Mouse (Mus musculus): Measurements from ENCODE around the gene Cpsf6. TPM values are rescaled to one million over a fixed set of nuclear protein-coding genes. Genes with fewer than 3 reads are reported as not detected.
"Not testable (repeated sequence)": the region's sequence is repeated elsewhere in the genome, so short reads cannot be mapped to it uniquely, and the experiment has no call there.

Gene Cpsf6
- polyA plus RNA-seq, 1 experiment from 2014 or later = 61.0 TPM

DNA sequence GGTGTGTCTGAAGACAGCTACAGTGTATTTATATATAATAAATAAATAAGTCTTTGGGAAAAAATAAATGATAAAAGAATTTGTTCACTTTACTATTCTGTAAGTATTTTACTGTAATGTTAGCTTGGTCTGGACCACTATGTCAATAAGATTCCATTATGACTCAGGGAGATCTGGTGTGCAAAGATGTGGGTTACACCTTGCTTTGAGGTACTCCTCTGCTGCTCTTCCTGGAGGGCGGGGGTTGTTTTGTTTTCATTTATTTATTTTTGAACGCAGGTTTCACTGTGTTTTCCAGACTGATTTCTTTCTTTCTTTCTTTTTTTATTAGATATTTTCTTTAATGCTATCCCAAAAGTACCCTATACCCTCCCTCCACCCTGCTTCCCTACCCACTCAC is 12.0 kb upstream of the Cpsf6 start:
- no peaks in the 10 kb centered on the region for H3K9me3 ChIP-seq (ENCODE audit: low read length)
- H3K27ac ChIP-seq (ENCODE audit: low read length) = no peak overlapping the region
- no peaks in the 10 kb centered on the region for H3K36me3 ChIP-seq (ENCODE audit: insufficient read depth, low read length)
- WGBS = 80% methylated on average over 2 of the region's 2 CpGs
- no peak overlapping the region for H3K4me3 ChIP-seq (ENCODE audit: low read depth, low read length)
- no peaks in the 10 kb centered on the region for H3K27me3 ChIP-seq (replicated peaks; ENCODE audit: insufficient read depth, low read length)
- ATAC-seq = no peak
- no peak overlapping the region for H3K4me2 ChIP-seq (replicated peaks; ENCODE audit: low read depth, low read length)
- TF ChIP-seq CTCF (IDR thresholded peaks at IDR 0.05) (no peak), EP300 (IDR thresholded peaks at IDR 0.05) (no peak)
- no peaks in the 10 kb centered on the region for H3K4me1 ChIP-seq (ENCODE audit: insufficient read depth, low read depth, low read length)
- no peak for DNase-seq (ENCODE audit: low spot score)
- H3K9ac ChIP-seq (replicated peaks; ENCODE audit: low read depth) = no peak overlapping the region

DNA sequence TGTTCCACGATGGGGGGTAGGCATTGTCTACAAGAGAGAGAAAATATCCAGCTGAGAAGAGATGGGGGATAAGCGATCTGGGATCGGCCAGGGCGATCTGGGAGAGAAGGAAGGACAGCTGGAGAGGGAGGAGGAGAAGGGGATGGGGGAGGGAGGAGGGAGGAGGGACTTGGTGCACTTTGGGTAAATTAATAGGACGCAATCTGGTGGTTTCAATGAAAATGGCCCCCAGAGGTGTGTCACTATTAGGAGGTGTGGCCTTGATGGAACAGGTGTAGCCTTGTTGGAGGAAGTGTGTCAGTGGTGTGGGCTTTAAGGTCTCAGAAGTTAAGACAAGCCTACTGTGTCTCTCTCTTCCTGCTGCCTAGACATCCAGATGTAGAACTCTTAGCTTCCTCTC is 11.2 kb upstream of the Cpsf6 start:
- Histone ChIP-seq H3K27ac (ENCODE audit: low read length) (no peak overlapping the region), H3K9ac (replicated peaks; ENCODE audit: low read depth) (no peak overlapping the region), H3K27me3 (replicated peaks; ENCODE audit: insufficient read depth, low read length) (no peaks in the 10 kb centered on the region), H3K36me3 (ENCODE audit: insufficient read depth, low read length) (no peaks in the 10 kb centered on the region), H3K4me1 (ENCODE audit: insufficient read depth, low read depth, low read length) (no peaks in the 10 kb centered on the region), H3K4me2 (replicated peaks; ENCODE audit: low read depth, low read length) (no peak overlapping the region), H3K9me3 (ENCODE audit: low read length) (no peaks in the 10 kb centered on the region), H3K4me3 (ENCODE audit: low read depth, low read length) (no peak overlapping the region)
- TF ChIP-seq CTCF (IDR thresholded peaks at IDR 0.05) = no peak
- peak; percentile 27 for DNase-seq (ENCODE audit: low spot score)
- 36% methylated on average over 5 of the region's 5 CpGs for WGBS
- ATAC-seq = no peak

DNA sequence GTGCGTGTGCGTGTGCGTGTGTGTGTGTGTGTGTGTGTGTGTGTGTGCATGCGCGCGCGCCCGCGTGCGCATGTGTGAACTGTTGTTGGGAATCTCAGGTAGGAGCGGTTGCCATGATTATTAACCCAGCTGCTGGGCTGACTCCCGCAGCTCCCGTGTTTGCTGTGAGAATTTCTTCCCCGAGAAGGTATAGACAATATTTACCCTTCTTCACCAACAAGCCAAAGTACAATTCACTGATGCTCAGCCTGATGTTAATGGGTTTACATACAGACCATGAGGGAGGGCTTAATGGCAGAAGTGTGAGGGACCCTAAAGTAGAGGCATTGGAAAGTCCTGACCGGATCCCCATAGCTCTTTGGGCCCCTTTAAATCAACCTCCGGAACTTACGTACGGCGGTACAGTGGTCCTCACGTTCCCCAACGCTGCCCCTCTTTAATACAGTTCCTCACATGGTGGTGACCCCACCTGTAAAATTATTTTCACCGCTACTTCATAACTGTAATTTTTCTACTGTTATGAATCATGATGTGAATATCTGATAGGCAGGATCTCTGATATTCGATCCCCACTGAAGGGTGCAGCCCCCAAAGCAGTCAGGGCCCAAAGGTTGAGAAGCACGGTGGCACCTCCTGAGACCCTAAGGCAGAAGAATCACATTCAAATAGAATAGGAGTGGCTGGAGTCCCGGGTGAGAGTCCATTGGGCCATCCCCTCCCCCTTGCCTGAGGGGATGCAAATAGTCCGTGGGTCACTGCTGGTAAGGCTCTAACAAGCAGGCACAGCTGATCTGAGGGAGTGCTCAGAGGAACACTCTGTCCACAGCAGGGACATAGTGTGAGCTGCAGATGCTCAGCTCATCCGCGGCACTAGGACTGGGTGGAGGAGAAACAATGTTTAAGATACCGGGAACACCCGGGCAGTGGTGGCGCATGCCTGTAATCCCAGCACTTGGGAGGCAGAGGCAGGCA is 10.4 kb upstream of the Cpsf6 start:
- 54% methylated on average over 31 of the region's 31 CpGs for WGBS
- Histone ChIP-seq H3K36me3 (ENCODE audit: insufficient read depth, low read length) (no peaks in the 10 kb centered on the region), H3K9me3 (ENCODE audit: low read length) (no peaks in the 10 kb centered on the region), H3K9ac (replicated peaks; ENCODE audit: low read depth) (no peak overlapping the region), H3K4me2 (replicated peaks; ENCODE audit: low read depth, low read length) (no peak overlapping the region), H3K4me1 (ENCODE audit: insufficient read depth, low read depth, low read length) (no peaks in the 10 kb centered on the region), H3K27ac (ENCODE audit: low read length) (no peak overlapping the region), H3K4me3 (ENCODE audit: low read depth, low read length) (no peak overlapping the region), H3K27me3 (replicated peaks; ENCODE audit: insufficient read depth, low read length) (no peaks in the 10 kb centered on the region)
- no peak for DNase-seq (ENCODE audit: low spot score)
- TF ChIP-seq EP300 (IDR thresholded peaks at IDR 0.05) = no peak
- TF ChIP-seq CTCF (IDR thresholded peaks at IDR 0.05) = no peak
- no peak for ATAC-seq

DNA sequence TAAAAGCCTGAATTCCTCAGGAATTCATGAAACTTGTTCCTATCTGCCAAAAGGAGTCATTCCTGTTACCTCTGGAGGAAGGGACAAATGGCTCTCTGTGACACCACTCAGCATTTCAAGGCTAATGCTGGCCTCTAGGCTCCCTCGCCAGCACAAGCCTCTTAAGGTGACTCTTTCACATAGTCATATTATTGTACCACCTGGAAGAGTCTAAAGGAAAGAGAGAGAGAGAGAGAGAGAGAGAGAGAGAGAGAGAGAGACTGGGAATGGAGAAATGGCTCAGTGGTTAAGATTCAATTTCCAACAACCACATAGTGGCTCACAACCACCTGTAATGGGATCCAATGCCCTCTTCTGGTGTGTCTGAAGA is 9.5 kb upstream of the Cpsf6 start:
- Histone ChIP-seq H3K4me1 (ENCODE audit: insufficient read depth, low read depth, low read length) (no peaks in the 10 kb centered on the region), H3K4me3 (ENCODE audit: low read depth, low read length) (no peak overlapping the region), H3K9me3 (ENCODE audit: low read length) (no peaks in the 10 kb centered on the region), H3K27ac (ENCODE audit: low read length) (no peak overlapping the region), H3K4me2 (replicated peaks; ENCODE audit: low read depth, low read length) (no peak overlapping the region), H3K27me3 (replicated peaks; ENCODE audit: insufficient read depth, low read length) (no peaks in the 10 kb centered on the region), H3K9ac (replicated peaks; ENCODE audit: low read depth) (no peak overlapping the region), H3K36me3 (ENCODE audit: insufficient read depth, low read length) (no peaks in the 10 kb centered on the region)
- ATAC-seq (no peak), DNase-seq (ENCODE audit: low spot score) (no peak)
- WGBS = 85% methylated on average over 1 of the region's 1 CpGs
- TF ChIP-seq CTCF (IDR thresholded peaks at IDR 0.05) = no peak
- TF ChIP-seq EP300 (IDR thresholded peaks at IDR 0.05) = no peak

DNA sequence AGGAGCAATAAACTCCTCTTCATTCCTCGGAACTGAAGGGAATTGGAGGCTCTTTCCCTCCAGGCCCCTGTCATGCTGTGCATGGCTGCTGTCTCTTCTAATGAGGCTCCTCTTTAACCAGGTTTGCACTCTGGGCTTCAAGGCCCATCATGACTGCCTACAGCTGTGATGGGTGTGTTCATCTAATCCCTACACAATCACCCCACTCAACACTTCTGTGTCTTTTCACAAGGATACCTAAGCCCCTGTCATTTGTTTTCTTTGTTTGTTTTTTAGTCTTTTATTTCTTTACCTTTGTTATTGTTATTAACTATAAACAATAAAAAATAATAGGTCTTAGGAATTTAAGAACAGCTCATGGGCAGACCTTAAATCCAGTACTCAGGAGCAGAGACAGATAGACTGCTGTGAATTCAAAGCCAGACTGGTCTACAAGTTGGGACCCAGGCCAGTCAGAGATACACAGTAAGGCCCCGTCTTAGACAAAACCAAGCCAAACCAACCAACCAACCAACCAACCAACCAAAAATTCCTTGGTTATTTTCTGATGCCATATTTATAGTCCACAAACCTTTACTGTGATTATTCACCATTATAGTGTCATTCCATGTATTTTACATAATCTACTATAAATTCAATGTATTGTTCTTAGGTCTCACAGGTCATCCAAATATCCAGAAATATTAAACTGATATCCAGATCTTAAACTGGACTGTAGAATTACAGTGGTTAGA is 9.0 kb upstream of the Cpsf6 start:
- Histone ChIP-seq H3K4me1 (ENCODE audit: insufficient read depth, low read depth, low read length) (no peaks in the 10 kb centered on the region), H3K27me3 (replicated peaks; ENCODE audit: insufficient read depth, low read length) (no peaks in the 10 kb centered on the region), H3K4me2 (replicated peaks; ENCODE audit: low read depth, low read length) (no peak overlapping the region), H3K4me3 (ENCODE audit: low read depth, low read length) (no peak overlapping the region), H3K9me3 (ENCODE audit: low read length) (no peaks in the 10 kb centered on the region), H3K27ac (ENCODE audit: low read length) (no peak overlapping the region), H3K36me3 (ENCODE audit: insufficient read depth, low read length) (no peaks in the 10 kb centered on the region), H3K9ac (replicated peaks; ENCODE audit: low read depth) (no peak overlapping the region)
- DNase-seq (ENCODE audit: low spot score) (no peak), ATAC-seq (no peak)
- TF ChIP-seq CTCF (IDR thresholded peaks at IDR 0.05) (no peak), EP300 (IDR thresholded peaks at IDR 0.05) (no peak)
- 68% methylated on average over 2 of the region's 2 CpGs for WGBS

DNA sequence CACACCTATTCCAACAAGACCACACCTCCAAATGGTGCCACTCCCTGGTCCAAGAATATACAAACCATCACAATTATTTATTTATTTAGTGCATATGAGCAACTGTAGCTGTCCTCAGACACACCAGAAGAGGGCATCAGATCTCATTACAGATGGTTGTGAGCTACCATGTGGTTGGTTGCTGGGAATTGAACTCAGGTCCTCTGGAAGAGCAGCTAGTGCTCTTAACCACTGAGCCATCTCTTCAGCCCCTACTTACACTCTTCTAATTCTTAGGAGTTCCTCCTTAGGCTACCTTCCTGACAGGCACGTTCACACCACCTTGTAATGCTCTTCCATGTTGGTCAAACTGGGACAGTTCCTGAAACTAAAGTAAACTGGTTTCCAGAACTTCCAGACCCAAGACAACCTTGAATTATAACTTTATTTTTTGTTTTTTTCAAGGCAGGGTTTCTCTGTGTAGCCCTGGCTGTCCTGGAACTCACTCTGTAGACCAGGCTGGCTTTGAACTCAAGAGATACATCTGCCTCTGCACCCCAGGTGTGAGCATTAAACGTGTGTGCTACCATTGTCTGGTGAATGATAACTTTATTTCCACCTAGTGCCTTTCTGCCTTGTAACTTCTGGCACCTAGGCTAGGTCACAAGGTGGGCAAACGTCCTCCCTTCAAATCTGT is 8.3 kb upstream of the Cpsf6 start:
- H3K27ac ChIP-seq (ENCODE audit: low read length); DNase-seq (ENCODE audit: low spot score); H3K36me3 ChIP-seq (ENCODE audit: insufficient read depth, low read length); H3K9ac ChIP-seq (replicated peaks; ENCODE audit: low read depth); H3K9me3 ChIP-seq (ENCODE audit: low read length); H3K4me1 ChIP-seq (ENCODE audit: insufficient read depth, low read depth, low read length); H3K4me3 ChIP-seq (ENCODE audit: low read depth, low read length); ATAC-seq; H3K4me2 ChIP-seq (replicated peaks; ENCODE audit: low read depth, low read length); H3K27me3 ChIP-seq (replicated peaks; ENCODE audit: insufficient read depth, low read length): not testable (repeated sequence)
- WGBS = 62% methylated on average over 3 of the region's 3 CpGs

Data from lung, postnatal 0 days (tissue).